Mouse (Mus musculus) adrenal gland, adult (tissue): ENCODE results near the gene Gm20823.
"Not testable (repeated sequence)": the region's sequence is repeated elsewhere in the genome, so short reads cannot be mapped to it uniquely, and the experiment has no call there.

Source experiments
- DNase-seq, 2 experiments: peaks; one replicate each; pipeline ENCODE4 v3.0.0; 2022 to 2023; ENCODE audit warnings: low spot score in 1 of 2; ENCODE audit not compliant: inconsistent age in 2 of 2

The Gm20823 gene

GRCm38 (mm10) chrY:62464745-62465144 is at the start of gene Gm20823:
Gm20823 (minus strand) TSS chrY:62464845.
- DNase-seq: not testable (repeated sequence)
